Mouse (Mus musculus) myocyte (in vitro differentiated cells): ENCODE data around the gene Wwtr1. TPM values are rescaled to one million over a fixed set of nuclear protein-coding genes. Genes with fewer than 3 reads are reported as not detected.
A peak's percentile ranks its signal among the peaks of the same experiment; 100 is the strongest.

ENCODE experiments used
- H3K27me3 ChIP-seq: one replicate; pipeline ENCODE4 v1.6.1; 2011; ENCODE audit not compliant: control insufficient read depth, insufficient read depth, insufficient read length
- H3K36me3 ChIP-seq: one replicate; pipeline ENCODE4 v1.6.1; 2011; ENCODE audit not compliant: control insufficient read depth, insufficient read depth
- H3K4me2 ChIP-seq: one replicate; pipeline ENCODE4 v1.6.1; 2011; ENCODE audit warnings: low read depth, control low read depth
- H3K4me3 ChIP-seq: one replicate; pipeline ENCODE4 v1.5.1; 2011; ENCODE audit warnings: mild to moderate bottlenecking, control low read depth, moderate library complexity
- H3K79me2 ChIP-seq: one replicate; pipeline ENCODE4 v1.6.1; 2011; ENCODE audit not compliant: control insufficient read depth, insufficient read depth
- H3ac ChIP-seq: one replicate; pipeline ENCODE4 v1.6.1; 2011; ENCODE audit not compliant: control insufficient read depth, insufficient read length
- CEBPB ChIP-seq: IDR thresholded peaks from 2 replicates; pipeline ENCODE4 v1.6.1; 2011; ENCODE audit warnings: mild to moderate bottlenecking, moderate library complexity; ENCODE audit not compliant: poor library complexity, insufficient read depth, severe bottlenecking
- E2F4 ChIP-seq: IDR thresholded peaks from one replicate; pipeline ENCODE4 v1.6.1; 2011; ENCODE audit warnings: mild to moderate bottlenecking, control low read depth, moderate library complexity; ENCODE audit not compliant: insufficient read depth
- MAX ChIP-seq: IDR thresholded peaks from one replicate; pipeline ENCODE4 v1.6.1; 2011; ENCODE audit warnings: low read depth, mild to moderate bottlenecking, control low read depth
- MYOD1 ChIP-seq, 3 experiments: IDR thresholded peaks; one replicate each; pipeline ENCODE4 v1.6.1; 2011; ENCODE audit warnings: control low read depth in 2 of 3, low read depth in 2 of 3, mild to moderate bottlenecking in 2 of 3, moderate library complexity in 1 of 3; ENCODE audit not compliant: insufficient read length in 2 of 3, control insufficient read depth in 1 of 3
- MYOG ChIP-seq, 3 experiments: IDR thresholded peaks; one replicate each; pipeline ENCODE4 v1.6.1; 2011; ENCODE audit warnings: control low read depth in 2 of 3, low read depth in 2 of 3, mild to moderate bottlenecking in 2 of 3; ENCODE audit not compliant: insufficient read length in 2 of 3, control insufficient read depth in 1 of 3, insufficient read depth in 1 of 3
- POLR2A ChIP-seq: IDR thresholded peaks from one replicate; pipeline ENCODE4 v1.6.1; 2011; ENCODE audit warnings: low read depth, mild to moderate bottlenecking, control low read depth, moderate library complexity; ENCODE audit not compliant: insufficient read length
- POLR2AphosphoS2 ChIP-seq: IDR thresholded peaks from one replicate; pipeline ENCODE4 v1.6.1; 2011; ENCODE audit warnings: low read depth, control low read depth; ENCODE audit not compliant: insufficient read length
- REST ChIP-seq: IDR thresholded peaks from one replicate; pipeline ENCODE4 v1.6.1; 2011; ENCODE audit warnings: mild to moderate bottlenecking, control low read depth, moderate library complexity; ENCODE audit not compliant: insufficient read depth, insufficient read length
- SRF ChIP-seq: IDR thresholded peaks from one replicate; pipeline ENCODE4 v1.6.1; 2011; ENCODE audit warnings: low read depth; ENCODE audit not compliant: control insufficient read depth, insufficient read length
- TCF12 ChIP-seq: IDR thresholded peaks from one replicate; pipeline ENCODE4 v1.6.1; 2011; ENCODE audit warnings: mild to moderate bottlenecking, control low read depth; ENCODE audit not compliant: poor library complexity, insufficient read depth, severe bottlenecking
- TCF3 ChIP-seq: IDR thresholded peaks from one replicate; pipeline ENCODE4 v1.6.1; 2011; ENCODE audit warnings: low read depth, control low read depth; ENCODE audit not compliant: insufficient read length
- USF1 ChIP-seq: IDR thresholded peaks from one replicate; pipeline ENCODE4 v1.6.1; 2011; ENCODE audit warnings: low read depth, mild to moderate bottlenecking, control low read depth, moderate library complexity
- polyA plus RNA-seq: library from polyadenylated mRNA; unstranded; fragments of >200 nt; fragmentation: generic; extraction: Trizol; gene quantifications from one replicate; pipeline ENCODE4 v1.2.1, GENCODE M21; 2012; ENCODE audit warnings: missing spikeins

The Wwtr1 gene
- polyA plus RNA-seq, 1 experiment: 63.1 TPM

DNA sequence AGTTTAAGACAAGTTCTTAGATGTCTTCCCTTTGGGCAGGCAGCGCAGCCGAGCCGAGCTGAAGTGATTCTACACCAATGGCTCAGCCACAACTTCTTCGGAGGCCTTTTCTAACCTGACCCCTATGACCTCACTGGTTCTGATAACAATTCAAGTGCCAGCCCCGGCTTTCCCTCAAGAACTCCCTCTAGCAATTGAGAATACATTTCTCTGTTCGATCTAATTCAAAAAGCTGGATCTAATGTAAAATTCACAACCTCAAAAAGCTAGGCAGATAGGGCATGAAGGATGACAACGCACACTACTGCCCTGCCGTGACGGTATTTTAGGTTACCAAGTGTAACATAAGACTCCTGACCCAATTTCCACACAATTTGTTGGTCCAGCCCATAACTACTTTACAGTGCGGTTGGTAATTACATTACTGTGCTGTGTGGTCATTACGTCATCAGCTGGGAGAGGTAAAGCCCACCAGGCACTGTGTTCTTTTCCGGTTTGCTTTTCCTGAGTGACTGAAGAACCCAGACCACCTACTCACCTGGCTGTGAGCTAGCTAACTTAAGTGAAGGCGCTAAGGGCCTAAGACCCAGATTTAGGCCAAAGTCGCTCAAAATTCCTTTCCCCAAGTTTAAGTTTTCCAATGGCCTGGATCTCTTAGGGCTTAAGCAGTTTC is 1.7 kb downstream of the Wwtr1 start:
- peak overlapping the region; percentile 88 for H3ac ChIP-seq
- H3K27me3 ChIP-seq: no peaks in the 10 kb centered on the region
- H3K36me3 ChIP-seq: peaks cover 36% of the 10 kb centered on the region
- TF ChIP-seq MYOG (IDR thresholded peaks at IDR 0.05; ENCODE audit: control insufficient read depth in 1 of 3, insufficient read depth in 1 of 3, insufficient read length in 2 of 3, low read depth in 2 of 3) (no peak), CEBPB (peak; percentile 21; the same call in 1 of the 2 replicates), SRF (no peak), TCF3 (no peak)
- peak overlapping the region; percentile 98 for H3K4me3 ChIP-seq
- peaks cover 62% of the 10 kb centered on the region for H3K79me2 ChIP-seq
- peak overlapping the region; percentile 74 for H3K4me2 ChIP-seq

DNA sequence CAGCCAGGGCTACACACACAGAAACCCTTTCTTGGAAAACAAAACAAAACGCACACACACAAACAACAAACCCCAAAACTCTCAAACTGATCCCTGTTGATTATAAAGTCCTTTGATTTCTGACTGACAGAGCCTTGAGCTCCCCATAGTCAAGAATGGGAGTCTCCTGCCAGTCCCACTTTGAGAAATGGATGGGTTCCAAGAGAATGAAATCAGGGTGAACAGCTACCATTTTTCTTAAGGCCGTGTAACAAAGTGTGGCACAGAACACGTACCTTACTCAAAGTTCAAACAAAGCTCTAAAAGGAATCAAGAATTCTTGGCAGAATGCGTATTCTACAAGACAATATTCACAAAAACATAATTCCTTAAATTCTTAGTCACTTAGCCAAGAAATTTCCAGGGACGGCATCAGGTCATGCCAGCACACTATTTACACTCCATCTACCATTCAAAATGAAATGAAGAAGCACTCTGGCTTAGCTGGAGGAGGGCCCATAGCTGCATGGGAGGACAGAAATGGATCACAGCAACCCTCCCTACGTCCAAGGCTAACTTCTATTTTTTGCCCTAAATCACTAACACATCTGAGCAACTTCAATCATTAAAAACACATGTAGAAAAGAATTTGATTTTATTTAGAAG is 3.3 kb downstream of the Wwtr1 start:
- peak overlapping the region; percentile 74 for H3K4me2 ChIP-seq
- peaks cover 78% of the 10 kb centered on the region for H3K79me2 ChIP-seq
- H3K27me3 ChIP-seq: no peaks in the 10 kb centered on the region
- TF ChIP-seq POLR2AphosphoS2 (no peak), MYOD1 (IDR thresholded peaks at IDR 0.05; ENCODE audit: control insufficient read depth in 1 of 3, insufficient read length in 2 of 3, low read depth in 2 of 3) (no peak), MAX (no peak), E2F4 (no peak), USF1 (no peak), TCF12 (no peak), CEBPB (no peak), TCF3 (no peak), SRF (no peak), POLR2A (no peak), MYOG (IDR thresholded peaks at IDR 0.05; ENCODE audit: control insufficient read depth in 1 of 3, insufficient read depth in 1 of 3, insufficient read length in 2 of 3, low read depth in 2 of 3) (no peak), REST (no peak)
- H3ac ChIP-seq: no peak overlapping the region
- H3K4me3 ChIP-seq: peak overlapping the region; percentile 98
- H3K36me3 ChIP-seq: peaks cover 43% of the 10 kb centered on the region

DNA sequence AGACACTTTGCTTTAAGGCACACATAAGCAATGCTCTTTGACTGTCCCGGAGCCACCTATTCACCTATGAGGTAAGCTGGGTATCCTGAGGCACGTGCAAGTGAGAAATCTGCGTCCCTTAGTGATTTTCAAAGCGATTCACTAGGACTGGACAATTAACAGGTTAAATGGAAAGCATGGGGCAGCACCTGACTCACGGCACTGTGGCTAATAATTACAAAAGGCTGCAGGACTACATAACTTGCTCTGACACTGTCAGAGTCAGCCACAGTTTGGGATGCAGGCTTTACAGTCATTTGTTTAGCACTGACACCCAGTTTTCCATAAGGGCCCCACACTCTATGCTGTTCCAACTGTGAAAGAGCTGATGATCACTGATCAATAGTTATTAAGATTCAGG is 9.1 kb downstream of the Wwtr1 start:
- Histone ChIP-seq H3K36me3 (peaks cover 39% of the 10 kb centered on the region), H3K4me2 (no peak overlapping the region), H3K27me3 (no peaks in the 10 kb centered on the region), H3K79me2 (peaks cover 93% of the 10 kb centered on the region), H3K4me3 (no peak overlapping the region), H3ac (no peak overlapping the region)
- TF ChIP-seq MAX (no peak), TCF12 (no peak), TCF3 (no peak), POLR2AphosphoS2 (no peak), CEBPB (no peak), REST (no peak), MYOD1 (IDR thresholded peaks at IDR 0.05; ENCODE audit: control insufficient read depth in 1 of 3, insufficient read length in 2 of 3, low read depth in 2 of 3) (no peak), POLR2A (no peak), E2F4 (no peak), SRF (no peak), MYOG (IDR thresholded peaks at IDR 0.05; ENCODE audit: control insufficient read depth in 1 of 3, insufficient read depth in 1 of 3, insufficient read length in 2 of 3, low read depth in 2 of 3) (no peak), USF1 (no peak)

DNA sequence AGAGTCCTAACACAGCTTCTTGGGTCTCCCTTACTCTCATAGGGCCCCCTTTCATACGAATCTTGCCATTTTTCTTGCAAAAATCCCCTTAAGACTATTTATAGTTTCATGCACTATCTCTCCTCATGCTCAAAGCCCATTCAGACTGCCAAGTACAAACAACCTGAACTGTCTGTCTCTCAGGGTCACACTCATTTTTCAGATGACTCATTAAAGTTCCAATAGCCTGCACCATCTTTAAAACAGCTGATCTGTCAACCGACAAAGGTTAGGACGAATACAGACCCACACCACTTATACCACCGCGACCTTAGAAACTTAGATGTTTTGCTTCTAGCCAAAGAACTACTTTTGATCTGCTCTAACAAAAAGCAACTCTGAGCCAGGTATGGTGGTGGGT is 12.1 kb downstream of the Wwtr1 start:
- H3K36me3 ChIP-seq: peaks cover 37% of the 10 kb centered on the region
- H3ac ChIP-seq: no peak overlapping the region
- H3K27me3 ChIP-seq: no peaks in the 10 kb centered on the region
- no peak overlapping the region for H3K4me2 ChIP-seq
- TF ChIP-seq REST (no peak), MAX (no peak), USF1 (no peak), CEBPB (no peak), SRF (no peak), POLR2AphosphoS2 (no peak), POLR2A (no peak), E2F4 (no peak), MYOD1 (IDR thresholded peaks at IDR 0.05; ENCODE audit: control insufficient read depth in 1 of 3, insufficient read length in 2 of 3, low read depth in 2 of 3) (no peak)
- no peak overlapping the region for H3K4me3 ChIP-seq
- peaks cover 90% of the 10 kb centered on the region for H3K79me2 ChIP-seq

DNA sequence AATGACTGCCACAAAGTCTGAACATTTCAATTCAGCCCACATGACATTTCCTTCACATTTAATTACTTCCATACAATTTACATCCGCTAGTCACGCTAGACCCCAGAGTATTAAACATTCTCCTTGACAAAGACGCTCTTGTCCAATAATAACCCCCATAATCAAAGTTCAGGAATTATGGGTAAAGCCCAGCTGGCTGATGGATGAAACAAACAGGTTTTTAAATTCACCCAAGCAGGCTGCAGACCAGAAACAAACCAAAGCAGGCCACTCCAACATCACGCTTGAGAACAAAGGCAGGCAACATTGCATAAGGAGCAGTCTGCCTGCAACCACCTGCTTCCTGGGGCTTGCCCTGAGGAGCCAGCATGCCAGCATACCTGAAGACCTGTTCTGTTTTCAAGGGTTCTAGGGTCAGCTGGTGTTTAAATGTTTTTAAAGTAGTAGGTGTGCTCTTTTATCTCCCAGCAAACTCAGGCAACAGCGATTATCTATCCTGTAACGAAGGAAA is 12.7 kb downstream of the Wwtr1 start:
- Histone ChIP-seq H3ac (no peak overlapping the region), H3K27me3 (no peaks in the 10 kb centered on the region), H3K4me2 (no peak overlapping the region), H3K79me2 (peaks cover 90% of the 10 kb centered on the region), H3K36me3 (peaks cover 38% of the 10 kb centered on the region), H3K4me3 (no peak overlapping the region)
- no peak for TF ChIP-seq MAX
- TF ChIP-seq SRF: no peak
- no peak for TF ChIP-seq TCF12
- no peak for TF ChIP-seq REST
- TF ChIP-seq MYOG (IDR thresholded peaks at IDR 0.05; ENCODE audit: control insufficient read depth in 1 of 3, insufficient read depth in 1 of 3, insufficient read length in 2 of 3, low read depth in 2 of 3): no peak
- TF ChIP-seq MYOD1 (IDR thresholded peaks at IDR 0.05; ENCODE audit: control insufficient read depth in 1 of 3, insufficient read length in 2 of 3, low read depth in 2 of 3): no peak
- no peak for TF ChIP-seq TCF3
- no peak for TF ChIP-seq E2F4
- TF ChIP-seq USF1: no peak
- TF ChIP-seq POLR2A: no peak
- no peak for TF ChIP-seq CEBPB
- TF ChIP-seq POLR2AphosphoS2: no peak
